Mouse (Mus musculus) C2C12 (cell line): Measurements from ENCODE around the gene Il13.

Experiments used
- CEBPB ChIP-seq: IDR thresholded peaks from one replicate; pipeline ENCODE4 v1.6.1; 2011; ENCODE audit warnings: low read depth, mild to moderate bottlenecking, control low read depth, moderate library complexity
- CTCF ChIP-seq: IDR thresholded peaks from one replicate; pipeline ENCODE4 v1.5.1; 2011; ENCODE audit not compliant: control insufficient read depth, insufficient read depth, insufficient read length
- FOSL1 ChIP-seq: IDR thresholded peaks from one replicate; pipeline ENCODE4 v1.8.0; 2011; ENCODE audit warnings: mild to moderate bottlenecking, low read length; ENCODE audit not compliant: poor library complexity, insufficient read depth, severe bottlenecking
- MAX ChIP-seq: IDR thresholded peaks from one replicate; pipeline ENCODE4 v1.6.1; 2011; ENCODE audit warnings: mild to moderate bottlenecking, control low read depth
- MYOD1 ChIP-seq: IDR thresholded peaks from one replicate; pipeline ENCODE4 v1.6.1; 2011; ENCODE audit warnings: low read depth; ENCODE audit not compliant: control insufficient read depth, insufficient read length
- MYOG ChIP-seq: IDR thresholded peaks from one replicate; pipeline ENCODE4 v1.6.1; 2011; ENCODE audit not compliant: control insufficient read depth, insufficient read length; ENCODE audit errors: extremely low read depth
- USF1 ChIP-seq: IDR thresholded peaks from one replicate; pipeline ENCODE4 v1.6.1; 2011; ENCODE audit warnings: low read depth, mild to moderate bottlenecking, control low read depth, moderate library complexity

GRCm38 (mm10) chr11:53615172-53615571 is 19.3 kb downstream of the Il13 start:
- TF ChIP-seq CTCF, result no peak
- TF ChIP-seq USF1, result no peak
- no peak for TF ChIP-seq MAX
- TF ChIP-seq CEBPB, result no peak
- TF ChIP-seq MYOG, result no peak
- TF ChIP-seq MYOD1, result no peak
- no peak for TF ChIP-seq FOSL1
